Mouse (Mus musculus): ENCODE results near the gene Baiap2l2. TPM values are rescaled to one million over a fixed set of nuclear protein-coding genes. Genes with fewer than 3 reads are reported as not detected.

Gene Baiap2l2
- polyA plus RNA-seq, 1 experiment: 1.3 TPM

- no peak for DNase-seq (ENCODE audit: low read depth)
These were observed 72.4 kb downstream of the Baiap2l2 start for GRCm38 (mm10) chr15:79212750-79213446.

GRCm38 (mm10) chr15:79210357-79210756 is 75.0 kb downstream of the Baiap2l2 start:
- no peak for DNase-seq (ENCODE audit: low read depth)

GRCm38 (mm10) chr15:79208758-79209439 is 76.4 kb downstream of the Baiap2l2 start:
- no peak for DNase-seq (ENCODE audit: low read depth)

GRCm38 (mm10) chr15:79208211-79208610 is 77.1 kb downstream of the Baiap2l2 start:
- DNase-seq (ENCODE audit: low read depth): no peak

Other genes with a start within 250 kb of the Baiap2l2 start
- gene Galr3, start 243.7 kb downstream of the Baiap2l2 start, polyA plus RNA-seq (2012; rRNA removed): 1.7 and 2.9 TPM in 2 replicates
- gene Ankrd54, start 222.6 kb downstream of the Baiap2l2 start, polyA plus RNA-seq (2012; rRNA removed): 58.2 and 59.8 TPM in 2 replicates
- 176 and 195 TPM in 2 replicates for gene Eif3l, start 210.4 kb downstream of the Baiap2l2 start, polyA plus RNA-seq (2012; rRNA removed)
- 25.2 and 28.3 TPM in 2 replicates for gene Micall1, start 176.6 kb downstream of the Baiap2l2 start, polyA plus RNA-seq (2012; rRNA removed)
- 41.4 and 56.3 TPM in 2 replicates for gene Polr2f, start 144.5 kb downstream of the Baiap2l2 start, polyA plus RNA-seq (2012; rRNA removed)
- 15.7 and 15.8 TPM in 2 replicates for gene 1700088E04Rik, start 144.3 kb downstream of the Baiap2l2 start, polyA plus RNA-seq (2012; rRNA removed)
- 0.85 and 1.5 TPM in 2 replicates for gene Sox10, start 120.3 kb downstream of the Baiap2l2 start, polyA plus RNA-seq (2012; rRNA removed)
- gene Pick1, start 56.4 kb downstream of the Baiap2l2 start, polyA plus RNA-seq (2012; rRNA removed): 33.0 and 33.9 TPM in 2 replicates
- 0.11 and 0.46 TPM in 2 replicates for gene Gm49486, start 56.1 kb downstream of the Baiap2l2 start, polyA plus RNA-seq (2012; rRNA removed)
- 0.06 and 0.26 TPM in 2 replicates for gene Slc16a8, start 30.8 kb downstream of the Baiap2l2 start, polyA plus RNA-seq (2012; rRNA removed)
- gene Pla2g6, start 42.9 kb upstream of the Baiap2l2 start, polyA plus RNA-seq (2012; rRNA removed): 40.8 and 44.8 TPM in 2 replicates
- gene Maff, start 61.1 kb upstream of the Baiap2l2 start, polyA plus RNA-seq (2012; rRNA removed): 3.1 and 3.7 TPM in 2 replicates
- gene Tmem184b, start 118.0 kb upstream of the Baiap2l2 start, polyA plus RNA-seq (2012; rRNA removed): 76.1 and 82.9 TPM in 2 replicates
- 77.4 and 101 TPM in 2 replicates for gene Csnk1e, start 170.0 kb upstream of the Baiap2l2 start, polyA plus RNA-seq (2012; rRNA removed)
- gene Kcnj4, start 219.7 kb upstream of the Baiap2l2 start, polyA plus RNA-seq (2012; rRNA removed): 0.06 TPM in 1 of 2 replicates, not detected in the other
- gene Kdelr3, start 230.9 kb upstream of the Baiap2l2 start, polyA plus RNA-seq (2012; rRNA removed): 22.5 and 28.6 TPM in 2 replicates